Mouse (Mus musculus) myocyte (in vitro differentiated cells): ENCODE results near the gene Gm17428.
A peak's percentile ranks its signal among the peaks of the same experiment; 100 is the strongest.

Source experiments
- CEBPB ChIP-seq: IDR thresholded peaks from 2 replicates; pipeline ENCODE4 v1.6.1; 2011; ENCODE audit warnings: mild to moderate bottlenecking, moderate library complexity; ENCODE audit not compliant: poor library complexity, insufficient read depth, severe bottlenecking
- E2F4 ChIP-seq: IDR thresholded peaks from one replicate; pipeline ENCODE4 v1.6.1; 2011; ENCODE audit warnings: mild to moderate bottlenecking, control low read depth, moderate library complexity; ENCODE audit not compliant: insufficient read depth
- MAX ChIP-seq: IDR thresholded peaks from one replicate; pipeline ENCODE4 v1.6.1; 2011; ENCODE audit warnings: low read depth, mild to moderate bottlenecking, control low read depth
- MYOD1 ChIP-seq, 3 experiments: IDR thresholded peaks; one replicate each; pipeline ENCODE4 v1.6.1; 2011; ENCODE audit warnings: control low read depth in 2 of 3, low read depth in 2 of 3, mild to moderate bottlenecking in 2 of 3, moderate library complexity in 1 of 3; ENCODE audit not compliant: insufficient read length in 2 of 3, control insufficient read depth in 1 of 3
- MYOG ChIP-seq, 3 experiments: IDR thresholded peaks; one replicate each; pipeline ENCODE4 v1.6.1; 2011; ENCODE audit warnings: control low read depth in 2 of 3, low read depth in 2 of 3, mild to moderate bottlenecking in 2 of 3; ENCODE audit not compliant: insufficient read length in 2 of 3, control insufficient read depth in 1 of 3, insufficient read depth in 1 of 3
- POLR2A ChIP-seq: IDR thresholded peaks from one replicate; pipeline ENCODE4 v1.6.1; 2011; ENCODE audit warnings: low read depth, mild to moderate bottlenecking, control low read depth, moderate library complexity; ENCODE audit not compliant: insufficient read length
- POLR2AphosphoS2 ChIP-seq: IDR thresholded peaks from one replicate; pipeline ENCODE4 v1.6.1; 2011; ENCODE audit warnings: low read depth, control low read depth; ENCODE audit not compliant: insufficient read length
- REST ChIP-seq: IDR thresholded peaks from one replicate; pipeline ENCODE4 v1.6.1; 2011; ENCODE audit warnings: mild to moderate bottlenecking, control low read depth, moderate library complexity; ENCODE audit not compliant: insufficient read depth, insufficient read length
- SRF ChIP-seq: IDR thresholded peaks from one replicate; pipeline ENCODE4 v1.6.1; 2011; ENCODE audit warnings: low read depth; ENCODE audit not compliant: control insufficient read depth, insufficient read length
- TCF12 ChIP-seq: IDR thresholded peaks from one replicate; pipeline ENCODE4 v1.6.1; 2011; ENCODE audit warnings: mild to moderate bottlenecking, control low read depth; ENCODE audit not compliant: poor library complexity, insufficient read depth, severe bottlenecking
- TCF3 ChIP-seq: IDR thresholded peaks from one replicate; pipeline ENCODE4 v1.6.1; 2011; ENCODE audit warnings: low read depth, control low read depth; ENCODE audit not compliant: insufficient read length
- USF1 ChIP-seq: IDR thresholded peaks from one replicate; pipeline ENCODE4 v1.6.1; 2011; ENCODE audit warnings: low read depth, mild to moderate bottlenecking, control low read depth, moderate library complexity

DNA sequence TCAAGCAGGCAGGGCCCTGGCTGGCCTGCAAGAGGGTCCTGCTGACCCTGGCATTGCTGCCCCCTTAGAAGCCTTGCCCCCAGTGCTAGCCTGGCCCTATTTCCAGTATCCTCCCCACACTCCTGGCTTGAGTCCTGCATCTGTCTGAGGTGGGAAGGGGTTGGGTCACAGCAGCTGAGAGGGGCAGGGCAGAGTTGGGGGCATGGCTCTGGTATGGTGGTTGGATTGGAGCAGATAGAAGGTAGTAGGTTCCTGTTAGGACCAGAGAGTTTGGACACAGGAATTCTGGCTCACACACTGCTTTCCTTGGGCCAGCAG lies 18.1 kb downstream of the Gm17428 start:
- TF ChIP-seq E2F4 = no peak
- TF ChIP-seq POLR2A = no peak
- no peak for TF ChIP-seq CEBPB
- no peak for TF ChIP-seq MAX
- TF ChIP-seq MYOD1 (IDR thresholded peaks at IDR 0.05; ENCODE audit: control insufficient read depth in 1 of 3, insufficient read length in 2 of 3, low read depth in 2 of 3) = peak in 2 of 3 experiments; percentile 51 to 80
- no peak for TF ChIP-seq USF1
- TF ChIP-seq TCF12 = no peak
- TF ChIP-seq REST = no peak
- no peak for TF ChIP-seq SRF
- peak in 1 of 3 experiments; percentile 75 for TF ChIP-seq MYOG (IDR thresholded peaks at IDR 0.05; ENCODE audit: control insufficient read depth in 1 of 3, insufficient read depth in 1 of 3, insufficient read length in 2 of 3, low read depth in 2 of 3)
- no peak for TF ChIP-seq POLR2AphosphoS2
- no peak for TF ChIP-seq TCF3
